Mouse (Mus musculus) megakaryocyte, embryonic 14.5 days (primary cell): ENCODE measurements around the gene Bspry.

Experiments used
- FLI1 ChIP-seq: IDR thresholded peaks from 2 replicates; pipeline ENCODE4 v1.6.1; 2012; ENCODE audit warnings: low read length, inconsistent platforms, mixed read lengths
- GATA1 ChIP-seq: IDR thresholded peaks from 3 replicates; pipeline ENCODE4 v1.6.1; 2012; ENCODE audit warnings: mixed read lengths, low read length, inconsistent platforms, borderline replicate concordance

- no peak for TF ChIP-seq GATA1
- TF ChIP-seq FLI1 = no peak
These were observed 42.0 kb upstream of the Bspry start for GRCm38 (mm10) chr4:62437871-62438270.
